Comparison of ENCODE assay signal across 8 mouse cellular contexts in genomic region chr1:73618551-73619170, GRCm38 (mm10).
DNase-seq lines count a peak whose midpoint lies in the region; ATAC-seq lines count a peak whose summit lies in the region.

No protein-coding gene starts in this region.

- WGBS in midbrain, embryonic 16.5 days, result 35% methylated on average over 4 of the region's 4 CpGs

- H3K4me2 ChIP-seq in midbrain, embryonic 16.5 days (ENCODE audit: low read length), result no peak overlapping the region

- H3K27me3 ChIP-seq in midbrain, embryonic 16.5 days (ENCODE audit: control insufficient read depth, insufficient read depth, low read depth, low read length), result no peaks in the 10 kb centered on the region

- peak; percentile 52 for DNase-seq in testis, postnatal 10 days (ENCODE audit: low spot score)
- no peak for DNase-seq in testis, postnatal 14 days (ENCODE audit: low spot score)
- peak; percentile 66 for DNase-seq in cerebellum, adult 8-10 months
- DNase-seq in heart, postnatal 36 days, result peak; percentile 22 to 40
- peak; percentile 17 to 51 for DNase-seq in layer of hippocampus, postnatal 25 days (ENCODE audit: extremely low spot score in 1 of 2, low spot score in 1 of 2)
- DNase-seq in spleen, postnatal 14 days (ENCODE audit: low spot score in 2 of 2), result no peak

- H3K9me3 ChIP-seq in midbrain, embryonic 16.5 days (replicated peaks; ENCODE audit: control insufficient read depth, low read length, poor library complexity, severe bottlenecking), result no peaks in the 10 kb centered on the region

- 0 out of 2 replicates have a peak, but pooled peaks cover 2% of the 10 kb centered on the region for H3K4me1 ChIP-seq in midbrain, embryonic 16.5 days (ENCODE audit: control insufficient read depth, insufficient read depth, low read length)

- H3K27ac ChIP-seq in midbrain, embryonic 16.5 days (ENCODE audit: low read length), result no peak overlapping the region

- intact Hi-C loops in heart, postnatal 36 days (cut with DNase I), result loop anchor here (1.0 to 10.0 kb wide), 5 partner anchors 208 to 904 kb away; partner anchors contain the start of gene Rpl37a

- H3K36me3 ChIP-seq in midbrain, embryonic 16.5 days (ENCODE audit: control insufficient read depth, insufficient read depth, low read length), result no peaks in the 10 kb centered on the region

- no peak overlapping the region for H3K9ac ChIP-seq in midbrain, embryonic 16.5 days (ENCODE audit: low read depth, low read length)

- ATAC-seq in midbrain, embryonic 16.5 days, result peak; percentile 71; the same call in 1 of the 2 replicates
- no peak for ATAC-seq in erythroblast, adult 5-6 weeks (replicated peaks; ENCODE audit: low FRiP score, poor library complexity, severe bottlenecking)

- H3K4me3 ChIP-seq in midbrain, embryonic 16.5 days (ENCODE audit: low read depth, low read length), result no peak overlapping the region

Comparison
In these comparisons a context has a peak if more than half of its experiments do, and no peak if none do; other contexts are left out.
1. DNase-seq: peak in testis, postnatal 10 days (single experiment), cerebellum, adult 8-10 months (single experiment), heart, postnatal 36 days (2 of 2) and layer of hippocampus, postnatal 25 days (2 of 2); none in testis, postnatal 14 days (single experiment) and spleen, postnatal 14 days (0 of 2).